Mouse (Mus musculus) ES-E14 (cell line): ENCODE measurements around the gene Nfkbib.

Experiments
- CHD2 ChIP-seq: IDR thresholded peaks from 2 replicates; pipeline ENCODE4 v1.6.1; 2014; ENCODE audit warnings: mild to moderate bottlenecking, low read depth, low read length, inconsistent platforms
- ZC3H11A ChIP-seq: IDR thresholded peaks from 2 replicates; pipeline ENCODE4 v1.6.1; 2012; ENCODE audit warnings: low read depth, mild to moderate bottlenecking, inconsistent platforms, low read length, borderline replicate concordance

DNA sequence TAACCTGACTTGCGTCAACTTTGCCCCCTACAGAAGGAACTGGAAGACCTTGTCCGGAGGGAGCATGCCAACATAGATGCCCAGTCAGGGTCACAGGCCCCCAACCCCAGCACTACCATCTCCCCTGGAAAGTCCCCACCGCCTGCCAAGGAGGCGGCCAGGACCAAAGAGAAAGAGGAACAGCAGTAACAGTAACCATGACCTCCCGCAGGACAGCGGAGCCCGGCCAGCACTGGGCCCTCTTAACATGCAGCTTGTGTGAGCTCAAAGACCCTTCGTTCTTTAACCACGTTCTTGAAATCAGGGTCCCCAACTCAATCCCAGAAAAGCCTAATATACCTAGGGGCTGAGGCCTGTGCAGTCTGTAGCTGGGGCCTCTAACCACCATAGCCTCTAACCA lies 20.6 kb upstream of the Nfkbib start:
- TF ChIP-seq CHD2 (no peak), ZC3H11A (no peak)
